ENCODE assay signal across 8 mouse cellular contexts in the genomic region with DNA sequence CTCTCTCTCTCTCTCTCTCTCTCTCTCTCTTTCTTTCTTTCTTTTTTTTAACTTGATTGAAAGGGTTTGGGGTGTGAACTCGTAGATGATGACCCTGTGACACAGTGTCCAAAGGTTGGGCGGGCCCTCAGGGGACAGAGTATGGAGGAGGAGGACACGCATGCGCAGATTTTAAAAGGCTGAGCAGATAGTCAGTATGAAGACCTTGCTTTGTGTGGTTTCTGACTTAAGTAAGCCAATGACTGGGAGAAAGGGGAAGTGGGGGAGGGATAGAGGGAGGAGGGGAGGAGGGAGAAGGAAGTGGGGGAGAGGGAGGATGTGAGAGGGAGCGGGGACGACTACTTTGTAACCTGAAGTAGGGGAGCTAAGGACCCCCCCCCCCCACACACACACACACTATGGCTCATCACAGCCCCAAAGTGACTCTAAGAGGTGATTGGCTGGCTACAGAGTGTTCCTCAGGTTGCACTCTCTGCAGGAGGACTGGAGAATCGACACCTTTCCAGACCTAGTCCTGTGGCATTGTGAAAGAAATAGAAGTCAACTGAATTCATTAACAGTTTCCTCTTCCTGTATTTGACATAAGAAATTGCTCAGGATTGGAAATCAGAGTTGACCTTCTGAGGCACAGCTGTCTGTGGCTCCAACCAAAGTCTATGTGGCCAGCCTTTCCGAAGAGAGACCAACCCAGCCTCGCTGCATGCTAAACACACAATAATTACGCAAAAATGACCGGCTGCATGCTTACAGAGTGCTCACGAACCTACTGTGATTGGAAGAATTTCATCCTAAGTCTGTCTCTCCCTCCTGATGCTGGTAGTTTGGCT. TPM values are rescaled to one million over a fixed set of nuclear protein-coding genes. Genes with fewer than 3 reads are reported as not detected.
DNase-seq lines count a peak whose midpoint lies in the region; ATAC-seq lines count a peak whose summit lies in the region.

No protein-coding gene starts in this region.

- no peak overlapping the region for H3K9ac ChIP-seq in midbrain, embryonic 11.5 days (ENCODE audit: low read length)

- no peak overlapping the region for H3K4me2 ChIP-seq in midbrain, embryonic 11.5 days

- WGBS in midbrain, embryonic 11.5 days: 67% methylated on average over 12 of the region's 12 CpGs

- no peaks in the 10 kb centered on the region for H3K9me3 ChIP-seq in midbrain, embryonic 11.5 days (ENCODE audit: control insufficient read depth, low read length)

- no peaks in the 10 kb centered on the region for H3K27me3 ChIP-seq in midbrain, embryonic 11.5 days (ENCODE audit: control insufficient read depth, insufficient read depth, low read length)

- H3K4me1 ChIP-seq in midbrain, embryonic 11.5 days (ENCODE audit: control insufficient read depth, insufficient read depth, low read length): no peaks in the 10 kb centered on the region

- peak; percentile 43 for ATAC-seq in activated CD4-positive, CD25-positive, alpha-beta regulatory T cell, adult 4 months
- ATAC-seq in midbrain, embryonic 11.5 days (ENCODE audit: low FRiP score): no peak

- no peak overlapping the region for H3K27ac ChIP-seq in midbrain, embryonic 11.5 days (ENCODE audit: low read depth, low read length)

- no peak overlapping the region for H3K4me3 ChIP-seq in midbrain, embryonic 11.5 days (ENCODE audit: low read depth, low read length)

- DNase-seq in heart, adult 11 months: peak; percentile 98
- DNase-seq in heart, adult 8-10 months (ENCODE audit: low spot score): no peak
- DNase-seq in induced T-regulatory cell, adult 2 months (ENCODE audit: low read depth): peak; percentile 67
- peak; percentile 54 for DNase-seq in lung, postnatal 10 days
- DNase-seq in thymus, postnatal 10 days (ENCODE audit: low spot score in 2 of 2): peak; percentile 28 to 51
- no peak for DNase-seq in cerebellum, adult 8-10 months
- DNase-seq in midbrain, embryonic 11.5 days (ENCODE audit: low spot score, missing footprints): no peak

- H3K36me3 ChIP-seq in midbrain, embryonic 11.5 days (ENCODE audit: control insufficient read depth, insufficient read depth, low read length): no peaks in the 10 kb centered on the region

RNA-seq across cellular contexts. Expression of a gene that starts 39.4 kb away (rescaled TPM):
- total RNA-seq in heart, adult 8-10 months (2022): 10 to 100 TPM; 26.4 to 32.0 (median 27.2) TPM
- 10 to 100 TPM; 17.2 to 20.0 TPM for polyA plus RNA-seq in activated CD4-positive, CD25-positive, alpha-beta regulatory T cell, adult 4 months (2017; shearing (Covaris generic))
- 44.0 and 46.3 TPM in 2 replicates for polyA plus RNA-seq in midbrain, embryonic 11.5 days (2014; fragmentation: Nextera tagmentation; extraction: Ambion mirVana)

Comparison
In these comparisons a context has a peak if more than half of its experiments do, and no peak if none do; other contexts are left out.
1. DNase-seq: peak in heart, adult 11 months (single experiment), induced T-regulatory cell, adult 2 months (single experiment), lung, postnatal 10 days (single experiment) and thymus, postnatal 10 days (2 of 2); none in heart, adult 8-10 months (single experiment), cerebellum, adult 8-10 months (single experiment) and midbrain, embryonic 11.5 days (single experiment).